Mouse (Mus musculus) forebrain, embryonic 14.5 days (tissue): ENCODE measurements at regions not wholly inside any gene's neighbourhood (a gene's known extent, or its start where the extent isn't known, plus 50 kb on each side); places are given as distances from the start of the nearest gene placed in this dataset.

Experiments
- ATAC-seq: fragments of 200-750 bp; cut with Nextera tagmentation; 2 replicates; pipeline ENCODE4 v1.8.0; 2017; ENCODE audit warnings: mild to moderate bottlenecking, moderate library complexity
- DNase-seq: peaks from one replicate; pipeline ENCODE4 v3.0.0-alpha.2; 2015; ENCODE audit warnings: low spot score
- H3K27ac ChIP-seq: fragments of 300-500 bp; sonication (generic); 2 replicates; pipeline ENCODE4 v1.5.1; 2014; ENCODE audit warnings: low read depth, mild to moderate bottlenecking, control low read depth, low read length, moderate library complexity
- H3K27me3 ChIP-seq: fragments of 300-500 bp; sonication (generic); replicated peaks from 2 replicates; pipeline ENCODE4 v1.6.1; 2014; ENCODE audit warnings: low read length, control low read depth, mixed read lengths; ENCODE audit not compliant: control insufficient read depth, insufficient read depth
- H3K36me3 ChIP-seq: fragments of 300-500 bp; sonication (generic); 2 replicates; pipeline ENCODE4 v1.6.1; 2014; ENCODE audit warnings: low read length, control low read depth; ENCODE audit not compliant: control insufficient read depth, insufficient read depth
- H3K4me1 ChIP-seq: fragments of 300-500 bp; sonication (generic); 2 replicates; pipeline ENCODE4 v1.6.1; 2014; ENCODE audit warnings: antibody characterized with exemption, low read length, control low read depth; ENCODE audit not compliant: control insufficient read depth, insufficient read depth
- H3K4me2 ChIP-seq: fragments of 300-500 bp; sonication (generic); 2 replicates; pipeline ENCODE4 v1.6.1; 2014; ENCODE audit warnings: mild to moderate bottlenecking, control low read depth, low read length
- H3K4me3 ChIP-seq: fragments of 300-500 bp; sonication (generic); 2 replicates; pipeline ENCODE4 v1.5.1; 2014; ENCODE audit warnings: low read depth, low read length, control low read depth
- H3K9ac ChIP-seq: fragments of 300-500 bp; sonication (generic); 2 replicates; pipeline ENCODE4 v1.6.1; 2014; ENCODE audit warnings: mild to moderate bottlenecking, low read length, control low read depth, moderate library complexity
- H3K9me3 ChIP-seq: fragments of 300-500 bp; sonication (generic); replicated peaks from 2 replicates; pipeline ENCODE4 v1.6.1; 2016; ENCODE audit warnings: low read length, control low read depth, mixed read lengths; ENCODE audit not compliant: control insufficient read depth
- WGBS: fragments of 180-500 bp; shearing (Covaris S2); extraction: QIAGEN DNeasy Blood & Tissue Kit; methylation state at CpG from one replicate; pipeline ENCODE4 v1.1.7; 2014; 5-methylcytosine and 5-hydroxymethylcytosine counted together

GRCm38 (mm10) chr13:28878692-28879091 is 74.8 kb downstream of the Sox4 start:
- no peak for ATAC-seq
- peaks cover 45% of the 10 kb centered on the region for H3K4me1 ChIP-seq
- no peaks in the 10 kb centered on the region for H3K27me3 ChIP-seq
- peak overlapping the region; percentile 23 for H3K4me2 ChIP-seq
- peak overlapping the region; percentile 26; the same call in 1 of the 2 replicates for H3K9ac ChIP-seq
- no peaks in the 10 kb centered on the region for H3K9me3 ChIP-seq
- WGBS = 92% methylated on average over 3 of the region's 3 CpGs
- H3K4me3 ChIP-seq = no peak overlapping the region
- H3K36me3 ChIP-seq = peaks cover 2% of the 10 kb centered on the region; the same call in 1 of the 2 replicates
- no peak for DNase-seq
- H3K27ac ChIP-seq = no peak overlapping the region

- Histone ChIP-seq H3K36me3 (peaks cover 11% of the 10 kb centered on the region; the same call in 1 of the 2 replicates), H3K4me3 (no peak overlapping the region), H3K27ac (no peak overlapping the region), H3K27me3 (no peaks in the 10 kb centered on the region), H3K9ac (no peak overlapping the region), H3K4me2 (no peak overlapping the region), H3K4me1 (peaks cover 39% of the 10 kb centered on the region), H3K9me3 (no peaks in the 10 kb centered on the region)
- no peak for DNase-seq
- WGBS = 70% methylated on average over 4 of the region's 4 CpGs
- no peak for ATAC-seq
These were observed 76.7 kb downstream of the Sox4 start for GRCm38 (mm10) chr13:28876771-28877170.

DNA sequence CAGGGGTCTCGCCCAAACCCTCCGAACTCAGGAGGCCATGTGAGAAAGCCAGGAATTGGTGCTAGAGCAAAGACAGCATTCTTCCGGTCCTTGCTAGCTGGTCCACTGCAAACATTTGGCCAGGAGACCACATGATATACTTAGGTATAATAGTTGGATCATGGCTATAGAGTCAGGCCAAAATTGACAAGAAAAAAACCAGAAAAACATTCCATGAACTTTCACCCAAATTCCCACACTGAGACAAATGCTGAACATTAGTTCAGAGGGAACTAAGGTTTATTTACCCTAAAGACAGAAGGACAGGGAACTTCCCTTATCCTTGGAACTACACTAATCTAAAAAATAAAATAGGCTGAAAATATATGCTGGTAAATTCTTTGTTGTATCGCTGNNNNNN is 82.8 kb downstream of the Sox4 start:
- Histone ChIP-seq H3K4me3 (no peak overlapping the region), H3K4me2 (no peak overlapping the region), H3K27ac (no peak overlapping the region), H3K9ac (no peak overlapping the region), H3K9me3 (no peaks in the 10 kb centered on the region), H3K4me1 (peaks cover 3% of the 10 kb centered on the region; the same call in 1 of the 2 replicates), H3K36me3 (peaks cover 25% of the 10 kb centered on the region), H3K27me3 (no peaks in the 10 kb centered on the region)
- no peak for DNase-seq
- 94% methylated on average over 4 of the region's 4 CpGs for WGBS
- no peak for ATAC-seq

DNA sequence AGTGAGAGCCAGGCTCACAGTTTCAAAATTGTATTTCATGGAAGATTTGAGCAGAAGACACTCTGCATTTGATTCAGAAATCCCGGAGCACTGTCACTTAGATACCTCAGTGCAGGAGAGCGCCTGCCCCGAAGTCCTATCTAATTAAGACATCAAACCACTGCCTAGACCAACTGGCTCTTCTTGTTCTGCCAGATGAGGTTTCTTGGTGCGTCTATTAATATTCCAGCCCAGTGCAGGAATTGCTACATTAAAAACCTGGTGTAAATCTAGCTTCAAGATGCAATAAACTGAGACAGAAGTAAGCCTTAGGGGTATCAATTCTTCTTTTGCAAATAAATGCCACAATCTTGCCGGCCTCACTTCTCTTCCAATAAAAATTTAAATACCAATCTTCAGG is 86.3 kb downstream of the Sox4 start:
- no peaks in the 10 kb centered on the region for H3K27me3 ChIP-seq
- no peak overlapping the region for H3K27ac ChIP-seq
- H3K9me3 ChIP-seq = peaks cover 4% of the 10 kb centered on the region
- no peaks in the 10 kb centered on the region for H3K4me1 ChIP-seq
- H3K4me3 ChIP-seq = no peak overlapping the region
- H3K9ac ChIP-seq = no peak overlapping the region
- no peak overlapping the region for H3K4me2 ChIP-seq
- no peak for ATAC-seq
- no peak for DNase-seq
- H3K36me3 ChIP-seq = peaks cover 22% of the 10 kb centered on the region
- 84% methylated on average over 5 of the region's 5 CpGs for WGBS

GRCm38 (mm10) chr13:28866686-28867085 is 86.8 kb downstream of the Sox4 start:
- peaks cover 22% of the 10 kb centered on the region for H3K36me3 ChIP-seq
- H3K9ac ChIP-seq = no peak overlapping the region

DNA sequence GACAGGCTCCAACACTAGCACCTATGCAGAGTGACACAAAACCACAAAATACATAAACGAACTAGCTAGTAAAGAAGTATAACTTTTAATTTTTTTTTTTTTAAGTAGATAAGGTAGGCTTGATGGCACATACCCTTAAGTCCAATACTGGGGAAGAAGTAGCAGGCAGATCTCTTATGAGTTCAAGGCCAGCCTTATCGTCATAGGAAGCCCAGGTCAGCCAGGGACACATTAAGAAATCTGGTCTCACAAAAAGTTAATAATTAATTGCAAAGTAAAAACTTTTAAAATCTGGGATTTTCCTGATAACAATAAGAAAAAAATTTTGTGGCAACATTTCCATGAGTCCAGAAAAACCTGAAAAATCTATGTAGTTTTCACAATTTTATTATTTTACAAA is 92.9 kb downstream of the Sox4 start:
- peaks cover 11% of the 10 kb centered on the region; the same call in 1 of the 2 replicates for H3K4me1 ChIP-seq
- WGBS = 64% methylated on average over 2 of the region's 2 CpGs
- H3K27ac ChIP-seq = no peak overlapping the region
- H3K9me3 ChIP-seq = peaks cover 4% of the 10 kb centered on the region
- no peak overlapping the region for H3K4me3 ChIP-seq
- no peaks in the 10 kb centered on the region for H3K27me3 ChIP-seq
- ATAC-seq (no peak), DNase-seq (no peak)
- H3K9ac ChIP-seq = no peak overlapping the region
- H3K36me3 ChIP-seq = peaks cover 6% of the 10 kb centered on the region; the same call in 1 of the 2 replicates
- no peak overlapping the region for H3K4me2 ChIP-seq

More at GRCm38 (mm10) chr13:28866686-28867085, 86.8 kb downstream of the Sox4 start:
- H3K4me1 ChIP-seq = no peaks in the 10 kb centered on the region
- no peak overlapping the region for H3K4me3 ChIP-seq
- peaks cover 4% of the 10 kb centered on the region for H3K9me3 ChIP-seq
- H3K4me2 ChIP-seq = no peak overlapping the region
- no peak overlapping the region for H3K27ac ChIP-seq
- no peak for DNase-seq
- no peaks in the 10 kb centered on the region for H3K27me3 ChIP-seq
- 85% methylated on average over 3 of the region's 3 CpGs for WGBS
- ATAC-seq = no peak

DNA sequence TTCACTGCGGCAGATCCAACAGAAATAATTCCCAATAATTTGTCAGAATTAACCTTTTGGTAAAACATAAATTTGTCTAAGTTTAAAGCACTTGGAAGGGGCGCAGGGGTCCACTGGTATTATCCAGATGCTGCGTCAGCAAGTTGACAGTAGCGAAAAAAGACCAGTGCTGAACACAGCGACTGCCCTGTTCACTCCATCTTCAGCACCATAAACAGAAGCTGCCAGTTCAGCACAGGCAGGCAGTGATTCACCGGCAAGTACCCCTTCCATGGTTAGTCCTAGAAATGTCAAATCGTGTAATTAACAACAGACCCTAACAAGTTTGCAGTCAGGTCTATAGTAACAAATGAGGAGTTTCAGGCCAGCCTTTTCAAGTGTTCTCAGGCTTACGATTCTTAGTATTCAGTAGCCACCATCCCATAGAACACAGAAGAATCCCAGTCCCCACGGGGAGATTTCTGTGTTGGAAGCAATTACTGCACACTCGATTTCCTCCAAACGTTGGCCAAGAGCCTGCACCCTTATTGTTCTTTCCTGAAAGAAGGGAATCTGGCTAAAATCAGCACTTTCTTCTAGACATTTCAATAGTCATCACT is 93.6 kb downstream of the Sox4 start:
- Histone ChIP-seq H3K4me1 (peaks cover 11% of the 10 kb centered on the region; the same call in 1 of the 2 replicates), H3K4me3 (no peak overlapping the region), H3K9me3 (peaks cover 4% of the 10 kb centered on the region), H3K4me2 (no peak overlapping the region; the same call in 1 of the 2 replicates), H3K36me3 (0 out of 2 replicates have a peak, but pooled peaks cover 3% of the 10 kb centered on the region), H3K9ac (no peak overlapping the region), H3K27me3 (no peaks in the 10 kb centered on the region), H3K27ac (no peak overlapping the region)
- 17% methylated on average over 11 of the region's 11 CpGs for WGBS
- DNase-seq = peak; percentile 72
- ATAC-seq = peak; percentile 77

DNA sequence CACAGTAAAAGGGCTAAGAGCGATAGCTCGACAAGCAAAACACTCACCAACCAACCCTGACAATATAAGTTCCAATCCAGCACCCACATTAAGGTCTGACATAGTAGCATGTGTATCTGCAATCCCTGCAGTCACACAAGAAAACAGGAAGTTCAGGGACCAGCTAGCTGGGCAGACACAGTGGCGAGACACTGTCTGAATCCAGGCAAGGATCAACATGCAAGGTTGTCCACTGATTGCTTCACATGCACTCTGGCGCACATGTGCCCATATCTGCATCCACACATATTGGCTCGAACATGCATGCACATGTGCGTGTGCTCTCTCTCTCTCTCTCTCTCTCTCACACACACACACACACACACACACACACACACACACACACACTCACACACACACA is 95.5 kb downstream of the Sox4 start:
- no peak overlapping the region for H3K27ac ChIP-seq
- H3K9ac ChIP-seq = no peak overlapping the region
- peaks cover 11% of the 10 kb centered on the region; the same call in 1 of the 2 replicates for H3K4me1 ChIP-seq
- H3K9me3 ChIP-seq = peaks cover 3% of the 10 kb centered on the region
- 97% methylated on average over 6 of the region's 6 CpGs for WGBS
- ATAC-seq (no peak), DNase-seq (no peak)
- no peak overlapping the region for H3K4me3 ChIP-seq
- H3K4me2 ChIP-seq = no peak overlapping the region
- no peaks in the 10 kb centered on the region for H3K27me3 ChIP-seq
- 0 out of 2 replicates have a peak, but pooled peaks cover 3% of the 10 kb centered on the region for H3K36me3 ChIP-seq

DNA sequence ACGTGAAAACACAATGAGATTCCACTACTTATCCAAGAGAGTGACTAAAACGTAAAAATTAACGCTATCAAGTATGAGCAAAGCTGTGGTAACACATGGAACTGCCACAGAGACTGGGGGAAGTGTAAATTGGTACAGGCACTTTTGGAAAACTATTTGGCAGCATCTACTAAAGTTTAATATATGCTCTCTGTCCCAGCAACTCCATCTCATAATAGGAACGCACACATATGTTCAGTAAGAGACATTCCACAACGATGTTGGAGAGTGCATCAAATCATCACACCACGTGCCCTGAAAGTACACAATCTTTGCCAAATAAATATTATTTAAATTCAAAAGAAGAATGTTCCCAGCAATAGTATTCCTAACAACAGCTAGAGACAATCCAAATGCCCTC is 96.3 kb downstream of the Sox4 start:
- peak; percentile 60 for DNase-seq
- H3K9me3 ChIP-seq = 0 out of 2 replicates have a peak, but pooled peaks cover 2% of the 10 kb centered on the region
- no peak overlapping the region for H3K4me3 ChIP-seq
- WGBS = 77% methylated on average over 6 of the region's 6 CpGs
- peak; percentile 40; the same call in 1 of the 2 replicates for ATAC-seq
- peaks cover 11% of the 10 kb centered on the region; the same call in 1 of the 2 replicates for H3K4me1 ChIP-seq
- 0 out of 2 replicates have a peak, but pooled peaks cover 3% of the 10 kb centered on the region for H3K36me3 ChIP-seq
- no peak overlapping the region for H3K9ac ChIP-seq
- no peaks in the 10 kb centered on the region for H3K27me3 ChIP-seq
- no peak overlapping the region for H3K4me2 ChIP-seq
- H3K27ac ChIP-seq = no peak overlapping the region
